Mouse (Mus musculus): ENCODE results near the gene St8sia4.
A peak's percentile ranks its signal among the peaks of the same experiment; 100 is the strongest.

St8sia4 gene

DNA sequence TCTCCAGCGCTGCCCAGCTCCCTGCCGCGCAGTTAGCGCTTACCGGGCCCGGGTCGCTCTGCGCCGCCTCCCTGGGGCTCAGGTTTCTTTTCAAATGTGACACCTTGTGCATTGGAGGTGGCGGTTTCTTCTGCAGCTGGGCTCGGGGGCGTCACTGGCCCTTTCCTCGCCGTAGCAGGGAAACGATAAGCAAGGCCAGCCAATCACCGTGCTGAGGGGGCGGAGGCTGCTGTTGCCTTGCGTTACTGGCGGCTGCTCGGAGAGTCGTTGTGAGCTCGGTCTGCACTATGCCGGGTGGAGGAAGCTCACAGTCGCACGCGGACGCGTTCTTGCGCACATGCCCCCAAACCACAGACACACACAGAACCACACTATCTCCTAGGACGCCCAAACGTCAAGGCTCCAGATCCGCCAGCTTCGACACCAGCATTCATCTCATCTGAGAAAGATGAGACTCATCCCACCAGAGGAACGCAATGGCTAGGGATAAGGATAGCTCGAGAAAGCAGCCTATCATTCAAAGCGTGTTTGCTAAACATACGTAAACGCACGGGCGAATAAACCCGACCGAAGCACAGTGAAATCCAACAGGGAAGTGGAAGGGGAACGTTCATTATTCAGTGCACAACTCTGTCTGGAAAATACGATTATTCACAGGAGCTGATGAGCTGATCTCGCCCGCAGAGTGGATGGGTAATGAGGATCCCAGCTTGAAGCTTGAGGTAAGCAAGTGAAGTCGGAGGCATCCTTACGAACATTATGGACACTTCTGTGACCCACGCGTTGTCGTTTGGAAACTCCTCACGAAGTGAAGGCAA is at the start of gene St8sia4:
Gene St8sia4 (minus strand): TSS at position 137 of the 818 bp plus-strand sequence.
- DNase-seq (ENCODE audit: low spot score in 2 of 2), result peak; percentile 94

GRCm38 (mm10) chr1:95709181-95709580 is 41.8 kb upstream of the St8sia4 start:
- DNase-seq (ENCODE audit: low spot score in 2 of 2), result no peak

- DNase-seq (ENCODE audit: low spot score in 2 of 2), result no peak
Observed at GRCm38 (mm10) chr1:95699903-95700302, 32.5 kb upstream of the St8sia4 start.

DNA sequence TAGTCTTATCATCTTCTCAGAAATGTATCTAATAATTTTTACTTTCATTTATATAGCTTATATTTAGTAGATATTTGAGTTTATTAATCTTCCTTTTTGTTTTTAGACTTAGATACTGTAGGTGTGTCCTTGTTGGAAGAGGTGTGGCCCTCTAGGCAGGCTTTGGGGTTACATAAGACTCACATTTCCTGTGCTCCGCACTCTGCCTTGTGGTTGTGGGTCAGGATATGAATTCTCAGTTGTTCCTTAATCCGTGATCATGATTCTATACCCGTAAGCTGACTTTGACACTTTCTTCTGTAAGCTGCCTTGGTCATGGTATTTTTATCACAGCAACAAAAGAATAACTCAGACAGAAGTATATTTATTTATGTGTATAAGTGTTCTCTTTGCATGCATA is 6.7 kb upstream of the St8sia4 start:
- no peak for DNase-seq (ENCODE audit: low spot score in 2 of 2)

GRCm38 (mm10) chr1:95668253-95668805 is 958 bp upstream of the St8sia4 start:
- no peak for DNase-seq (ENCODE audit: low spot score in 2 of 2)

GRCm38 (mm10) chr1:95666541-95667320 is 640 bp downstream of the St8sia4 start:
- DNase-seq (ENCODE audit: low spot score in 2 of 2), result peak; percentile 34 to 50

DNA sequence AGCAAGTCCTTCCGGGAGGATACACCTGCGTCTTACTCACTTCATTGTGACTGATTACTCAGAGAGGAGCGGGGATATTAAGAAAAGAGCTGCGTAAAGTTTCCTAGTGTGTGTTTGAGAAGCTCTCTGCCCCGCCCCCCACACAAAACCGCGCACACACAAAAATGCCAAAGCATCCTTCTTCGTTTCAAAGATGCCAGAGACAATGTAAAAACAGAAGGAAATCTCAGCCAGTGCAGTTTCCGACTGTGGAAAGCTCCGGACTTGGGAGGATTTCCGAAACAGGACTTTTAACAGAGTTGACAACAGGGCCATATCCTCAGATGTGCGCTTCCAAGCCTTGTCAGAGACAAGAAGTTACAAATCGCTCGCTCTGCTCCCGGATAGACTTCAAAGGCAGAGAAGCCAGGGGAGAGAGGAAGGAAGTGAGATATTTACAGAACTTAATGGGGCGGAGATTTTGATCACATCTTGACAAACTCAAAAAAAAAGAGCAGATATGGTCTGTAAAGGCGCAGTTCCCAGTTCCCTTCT is 1.4 kb downstream of the St8sia4 start:
- DNase-seq (ENCODE audit: low spot score in 2 of 2), result peak; percentile 27 to 50

DNA sequence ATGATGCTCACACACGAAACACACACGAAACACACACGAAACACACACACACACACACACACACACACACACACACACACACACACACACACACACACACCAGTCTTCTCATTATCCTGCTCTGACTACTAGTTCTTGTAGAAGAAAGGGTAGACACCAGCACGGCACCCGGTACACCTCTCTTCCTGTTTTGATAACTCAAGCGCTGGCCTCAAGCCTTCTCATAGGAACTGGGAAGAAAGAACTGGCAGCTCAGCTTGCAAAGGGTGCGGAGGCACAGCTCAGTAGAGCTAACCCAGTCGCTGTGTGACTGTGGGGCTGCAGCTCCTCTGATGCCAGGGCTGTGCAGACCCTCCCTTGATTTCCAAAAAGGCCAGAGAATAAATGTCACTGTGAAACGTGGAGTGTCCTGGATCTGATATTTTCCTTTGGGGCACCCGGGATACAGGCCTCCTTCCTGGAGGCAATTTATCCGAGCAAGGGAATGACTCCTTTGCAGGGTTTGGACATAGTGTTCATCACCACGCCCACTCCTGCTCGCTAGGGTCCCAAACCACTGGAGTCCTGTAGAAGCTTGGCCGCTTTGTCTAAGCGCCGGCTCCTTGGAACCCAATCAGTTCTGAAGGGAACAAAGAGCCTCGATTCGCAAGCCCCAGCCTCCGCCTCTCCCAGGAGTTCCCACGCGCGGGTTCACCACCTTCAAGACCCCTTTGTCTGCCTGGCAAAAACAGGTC is 2.2 kb downstream of the St8sia4 start:
- peak in 1 of 2 experiments; percentile 47 for DNase-seq (ENCODE audit: low spot score in 2 of 2)

- peak; percentile 28 to 47 for DNase-seq (ENCODE audit: low spot score in 2 of 2)
Observed at GRCm38 (mm10) chr1:95664321-95664825, 3.0 kb downstream of the St8sia4 start.

DNA sequence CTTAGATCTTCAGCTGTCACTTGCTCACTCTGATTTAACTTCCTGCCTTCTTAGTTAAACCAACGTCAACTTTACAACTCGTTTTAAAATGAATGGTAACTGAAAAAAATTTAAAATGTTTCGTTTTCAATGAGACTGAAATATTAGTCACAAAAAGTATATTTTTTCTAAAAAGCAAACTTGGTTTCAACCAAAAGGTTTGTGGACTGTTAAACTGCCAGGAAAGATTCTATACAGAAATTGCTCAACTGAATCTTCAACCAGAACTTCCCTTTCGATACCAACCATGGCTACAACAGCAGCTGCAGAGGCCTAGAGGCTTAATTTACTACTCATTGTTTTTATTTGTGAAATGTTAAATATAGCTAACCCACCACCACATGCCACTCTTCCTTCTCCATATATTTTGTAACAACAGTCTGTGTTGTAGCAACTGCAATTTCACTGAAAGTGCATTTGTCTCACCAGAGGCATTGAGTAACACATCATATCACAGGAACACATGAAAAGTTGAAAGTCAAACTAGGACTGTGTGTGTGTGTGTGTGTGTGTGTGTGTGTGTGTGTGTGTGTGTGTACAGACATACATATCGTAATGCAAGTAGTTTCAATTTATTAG is 10.2 kb downstream of the St8sia4 start:
- peak; percentile 43 to 53 for DNase-seq (ENCODE audit: low spot score in 2 of 2)

DNA sequence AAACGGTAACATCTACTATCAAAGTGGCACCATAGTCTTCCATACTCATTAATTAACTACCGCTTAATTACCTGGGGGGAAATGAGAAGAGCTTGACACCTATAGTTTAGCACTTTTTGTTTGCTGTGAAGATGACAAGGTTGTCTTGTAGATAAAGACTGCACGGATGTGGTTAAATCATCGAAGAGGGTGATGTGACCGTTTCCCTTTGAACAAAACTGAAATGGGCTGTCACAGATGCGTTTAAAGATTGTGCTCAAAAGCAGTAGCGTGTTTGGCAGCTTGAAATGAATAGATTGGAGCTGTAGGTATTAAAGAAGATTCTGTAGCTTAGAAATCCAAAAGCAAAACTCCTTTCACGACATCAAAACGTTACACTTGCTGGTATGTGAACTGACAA is 11.8 kb downstream of the St8sia4 start:
- DNase-seq (ENCODE audit: low spot score in 2 of 2), result peak; percentile 61 to 75

DNA sequence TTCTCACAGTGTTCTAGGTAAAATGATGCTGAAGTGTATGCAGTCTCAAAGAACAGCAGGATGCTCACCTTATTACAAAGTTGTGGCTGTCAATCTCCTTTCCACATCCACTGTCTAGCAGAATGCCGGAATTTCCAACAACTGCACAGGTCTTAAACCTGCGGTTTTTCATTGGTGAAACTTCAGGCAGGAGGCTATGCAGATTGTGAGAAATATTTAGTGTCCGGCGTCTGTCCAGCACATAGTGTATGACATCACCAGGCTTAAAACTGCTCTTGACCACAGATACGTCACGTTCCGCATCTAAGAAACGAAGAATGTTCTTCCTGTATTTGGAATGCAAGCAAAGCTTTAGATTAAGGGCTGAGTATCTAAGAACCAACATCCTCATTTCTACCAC is 13.9 kb downstream of the St8sia4 start:
- no peak for DNase-seq (ENCODE audit: low spot score in 2 of 2)

GRCm38 (mm10) chr1:95644292-95644691 is 23.1 kb downstream of the St8sia4 start:
- no peak for DNase-seq (ENCODE audit: low spot score in 2 of 2)

GRCm38 (mm10) chr1:95639001-95639400 is 28.4 kb downstream of the St8sia4 start:
- no peak for DNase-seq (ENCODE audit: low spot score in 2 of 2)

DNA sequence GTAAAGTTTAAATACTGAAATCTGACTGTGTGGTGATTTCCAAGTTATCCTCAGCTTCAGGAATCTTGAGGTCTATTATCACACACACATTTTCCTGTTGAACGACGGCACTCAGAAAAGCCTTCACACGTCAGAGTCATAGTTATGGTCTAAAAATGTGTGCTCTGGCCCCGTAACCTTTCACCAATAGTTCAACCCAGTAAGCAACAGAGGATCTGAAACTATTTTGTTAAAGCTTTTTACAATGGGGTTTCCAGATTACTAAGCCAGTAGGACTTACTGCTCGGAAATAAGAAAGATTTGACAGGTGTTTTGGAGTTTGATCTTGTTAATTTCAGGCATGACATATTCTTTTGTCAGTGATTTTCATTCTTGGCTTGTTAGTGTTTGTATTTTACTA is 43.0 kb downstream of the St8sia4 start:
- peak in 1 of 2 experiments; percentile 4 for DNase-seq (ENCODE audit: low spot score in 2 of 2)

- DNase-seq (ENCODE audit: low spot score in 2 of 2), result no peak
Observed at GRCm38 (mm10) chr1:95618647-95619046, 48.7 kb downstream of the St8sia4 start.

DNA sequence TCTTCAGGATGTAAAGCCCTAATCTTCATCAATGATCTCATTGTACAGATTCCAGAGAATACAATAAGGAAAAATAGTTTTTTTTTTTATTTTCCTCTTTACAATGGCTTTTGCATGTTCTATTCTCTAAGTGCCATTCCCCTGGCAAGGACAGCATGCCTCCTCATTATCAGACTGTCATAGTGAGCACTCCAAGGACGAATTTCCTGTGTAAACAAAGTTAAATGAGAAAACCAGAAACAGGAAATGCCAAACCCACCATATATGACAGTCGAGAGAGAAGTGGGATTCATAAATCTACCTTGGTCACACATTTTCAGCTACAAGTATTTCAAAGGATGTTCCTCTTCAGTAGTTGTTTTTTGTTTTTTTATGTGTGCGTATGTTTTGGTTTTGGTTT is 49.2 kb downstream of the St8sia4 start:
- DNase-seq (ENCODE audit: low spot score in 2 of 2), result no peak

GRCm38 (mm10) chr1:95610017-95610416 is 57.4 kb downstream of the St8sia4 start:
- DNase-seq (ENCODE audit: low spot score in 2 of 2), result no peak

DNA sequence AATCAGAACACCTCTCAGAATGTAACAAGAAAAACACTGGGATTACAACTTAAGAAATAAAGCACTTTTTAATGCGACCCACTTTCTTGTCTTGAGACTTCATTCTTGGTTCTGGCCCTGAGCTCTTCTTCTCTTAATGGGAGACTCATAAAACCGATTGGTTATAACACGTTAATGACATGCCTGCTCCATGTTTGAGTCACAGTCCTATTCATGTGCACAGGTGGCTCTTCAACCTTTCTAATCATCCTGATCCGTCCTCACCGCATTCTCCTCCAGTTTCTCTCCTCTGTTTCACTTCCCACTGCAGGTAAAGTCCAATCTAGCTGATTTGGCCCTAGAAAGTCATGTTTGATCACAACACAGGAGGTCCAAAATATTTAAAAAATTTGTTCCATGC is 58.3 kb downstream of the St8sia4 start:
- no peak for DNase-seq (ENCODE audit: low spot score in 2 of 2)

GRCm38 (mm10) chr1:95605458-95605857 is 61.9 kb downstream of the St8sia4 start:
- peak; percentile 42 to 50 for DNase-seq (ENCODE audit: low spot score in 2 of 2)

DNA sequence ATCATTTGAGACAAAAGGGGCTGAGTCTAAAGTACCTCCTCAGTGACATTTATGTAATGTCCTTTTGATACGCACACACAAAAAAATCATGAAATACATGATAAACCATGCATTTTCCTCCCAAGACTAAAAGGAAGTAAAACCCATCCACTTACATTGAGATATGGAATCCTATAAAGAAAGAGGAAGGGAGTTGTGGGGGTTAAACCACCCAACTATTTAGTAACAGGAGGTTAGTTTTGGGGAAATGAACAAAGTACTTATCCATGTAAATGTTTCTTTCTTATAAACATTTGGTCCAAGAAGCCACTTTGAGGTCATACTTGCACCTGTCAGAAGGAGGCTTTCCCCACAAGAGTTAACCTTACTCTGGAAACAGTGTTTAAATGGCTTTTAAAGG is 69.3 kb downstream of the St8sia4 start:
- DNase-seq (ENCODE audit: low spot score in 2 of 2), result no peak
